Mouse (Mus musculus): ENCODE measurements around the gene Zfp296. TPM values are rescaled to one million over a fixed set of nuclear protein-coding genes. Genes with fewer than 3 reads are reported as not detected.
A peak's percentile ranks its signal among the peaks of the same experiment; 100 is the strongest.

The Zfp296 gene
- total and polyA plus RNA-seq, 2 experiments: 0.83 to 1.3 TPM

DNA sequence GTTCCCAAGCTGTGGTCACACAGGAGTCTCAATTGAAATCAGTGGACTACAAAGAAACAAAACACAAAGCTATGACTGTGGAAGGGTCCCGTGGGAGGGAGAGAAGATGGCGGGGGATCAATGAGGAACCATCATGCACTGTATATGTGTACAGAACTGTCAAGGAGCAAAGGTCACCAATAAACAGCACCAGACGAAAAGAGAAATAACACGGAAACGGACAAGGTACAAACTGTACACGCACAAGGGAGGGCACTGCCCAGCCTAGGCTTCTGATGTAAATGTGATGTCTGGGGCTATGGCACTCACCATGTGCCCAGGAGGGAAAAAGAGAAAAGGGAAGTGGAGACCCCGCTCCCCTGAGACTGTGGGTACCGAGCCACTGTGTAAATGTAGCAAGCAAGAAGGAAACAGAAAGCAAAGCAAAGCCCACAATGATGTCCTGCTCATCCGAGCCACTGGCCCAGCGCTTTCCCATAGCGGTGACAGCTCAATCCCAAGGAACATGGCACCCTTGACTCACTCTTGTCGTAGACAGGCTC, 38.0 kb downstream of the Zfp296 start:
- Histone ChIP-seq H3K79me2 (ENCODE audit: control insufficient read depth, insufficient read depth, low read length) (no peaks in the 10 kb centered on the region), H3K36me3 (ENCODE audit: control insufficient read depth, insufficient read depth, low read length) (no peaks in the 10 kb centered on the region), H3K27ac (replicated peaks; ENCODE audit: insufficient read depth, low read depth, low read length) (no peak overlapping the region), H3K4me3 (ENCODE audit: insufficient read depth, low read depth, low read length) (no peak overlapping the region), H3K4me1 (ENCODE audit: control insufficient read depth, insufficient read depth, low read length) (no peaks in the 10 kb centered on the region), H3K27me3 (ENCODE audit: control insufficient read depth, insufficient read depth, low read length) (no peaks in the 10 kb centered on the region), H3K9ac (ENCODE audit: low read depth, low read length) (no peak overlapping the region)
- DNase-seq (ENCODE audit: extremely low read depth, low read depth, low spot score): no peak
- TF ChIP-seq POLR2A (IDR thresholded peaks at IDR 0.05; ENCODE audit: extremely low read depth, insufficient read depth, low read length) (no peak), CTCF (IDR thresholded peaks at IDR 0.05; ENCODE audit: low read depth, low read length) (no peak)
- WGBS: 73% methylated on average over 12 of the region's 12 CpGs

DNA sequence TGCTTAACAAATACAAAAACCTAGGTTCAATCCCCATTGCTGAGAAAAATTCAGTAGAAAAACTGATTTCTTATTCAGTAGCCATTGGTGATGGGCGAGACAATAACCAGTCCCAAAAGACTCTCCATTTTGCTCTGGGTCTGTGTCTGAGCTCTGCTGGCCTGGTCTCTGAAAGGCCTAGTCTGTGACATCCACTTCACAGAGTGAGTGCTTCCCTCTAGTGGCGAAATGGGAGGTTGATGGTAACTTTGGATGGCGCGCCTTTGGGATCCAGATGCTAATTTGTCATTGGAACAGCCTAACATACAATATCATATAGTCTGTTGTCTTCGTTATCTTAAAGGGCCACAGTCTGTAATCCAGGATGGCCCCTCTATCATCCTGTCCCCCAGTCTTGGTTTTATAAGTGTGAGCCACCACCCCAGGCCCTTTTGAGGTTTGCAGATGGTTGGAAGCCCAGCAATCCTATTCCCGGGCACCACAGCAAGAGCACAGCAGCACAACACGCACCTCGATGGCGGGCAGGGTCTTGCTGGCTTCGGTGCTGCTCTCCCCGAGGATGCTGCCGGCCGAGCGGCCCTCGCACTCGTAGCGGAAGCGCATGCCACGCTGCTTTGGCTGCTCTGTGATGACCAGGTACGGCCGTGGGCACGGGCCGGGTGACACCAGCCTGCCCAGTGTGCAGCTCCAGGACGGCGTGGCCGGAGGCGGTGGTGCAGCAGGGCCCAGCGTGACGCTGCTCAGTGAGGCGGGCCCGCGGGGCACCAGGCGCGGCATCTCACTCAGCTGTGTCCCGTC, 42.1 kb downstream of the Zfp296 start:
- no peaks in the 10 kb centered on the region for H3K36me3 ChIP-seq (ENCODE audit: control insufficient read depth, insufficient read depth, low read length)
- peak; percentile 54 for DNase-seq (ENCODE audit: extremely low read depth, low read depth, low spot score)
- no peak overlapping the region for H3K9ac ChIP-seq (ENCODE audit: low read depth, low read length)
- H3K4me1 ChIP-seq (ENCODE audit: control insufficient read depth, insufficient read depth, low read length): no peaks in the 10 kb centered on the region
- WGBS: 31% methylated on average over 35 of the region's 35 CpGs
- H3K79me2 ChIP-seq (ENCODE audit: control insufficient read depth, insufficient read depth, low read length): no peaks in the 10 kb centered on the region
- no peak overlapping the region for H3K4me3 ChIP-seq (ENCODE audit: insufficient read depth, low read depth, low read length)
- no peak overlapping the region for H3K27ac ChIP-seq (replicated peaks; ENCODE audit: insufficient read depth, low read depth, low read length)
- TF ChIP-seq POLR2A (IDR thresholded peaks at IDR 0.05; ENCODE audit: extremely low read depth, insufficient read depth, low read length) (no peak), CTCF (IDR thresholded peaks at IDR 0.05; ENCODE audit: low read depth, low read length) (peak; percentile 76)
- H3K27me3 ChIP-seq (ENCODE audit: control insufficient read depth, insufficient read depth, low read length): no peaks in the 10 kb centered on the region

DNA sequence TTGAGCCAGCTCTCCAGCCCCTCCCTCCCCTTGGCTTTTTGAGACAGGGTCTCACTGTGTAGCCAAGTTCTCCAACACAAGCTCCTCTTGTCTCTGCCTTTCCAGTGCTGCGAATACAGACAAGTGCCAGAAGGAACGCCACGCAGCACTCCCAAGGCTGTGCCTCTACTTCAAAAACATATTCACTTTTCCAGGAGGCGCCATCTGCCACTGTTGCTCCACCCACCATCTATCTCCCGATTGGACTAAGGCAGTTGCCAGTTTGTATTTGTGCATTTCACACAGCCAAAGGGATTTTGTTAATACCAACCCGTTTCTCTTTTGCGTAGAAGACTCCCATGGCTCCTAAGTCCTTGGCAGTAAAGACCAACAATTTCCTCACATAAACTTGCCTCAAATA, 43.7 kb downstream of the Zfp296 start:
- WGBS: 96% methylated on average over 7 of the region's 7 CpGs
- Histone ChIP-seq H3K9ac (ENCODE audit: low read depth, low read length) (no peak overlapping the region), H3K4me1 (ENCODE audit: control insufficient read depth, insufficient read depth, low read length) (no peaks in the 10 kb centered on the region), H3K27me3 (ENCODE audit: control insufficient read depth, insufficient read depth, low read length) (no peaks in the 10 kb centered on the region), H3K36me3 (ENCODE audit: control insufficient read depth, insufficient read depth, low read length) (no peaks in the 10 kb centered on the region), H3K79me2 (ENCODE audit: control insufficient read depth, insufficient read depth, low read length) (no peaks in the 10 kb centered on the region), H3K27ac (replicated peaks; ENCODE audit: insufficient read depth, low read depth, low read length) (no peak overlapping the region), H3K4me3 (ENCODE audit: insufficient read depth, low read depth, low read length) (no peak overlapping the region)
- DNase-seq (ENCODE audit: extremely low read depth, low read depth, low spot score): no peak
- TF ChIP-seq POLR2A (IDR thresholded peaks at IDR 0.05; ENCODE audit: extremely low read depth, insufficient read depth, low read length) (no peak), CTCF (IDR thresholded peaks at IDR 0.05; ENCODE audit: low read depth, low read length) (no peak)

DNA sequence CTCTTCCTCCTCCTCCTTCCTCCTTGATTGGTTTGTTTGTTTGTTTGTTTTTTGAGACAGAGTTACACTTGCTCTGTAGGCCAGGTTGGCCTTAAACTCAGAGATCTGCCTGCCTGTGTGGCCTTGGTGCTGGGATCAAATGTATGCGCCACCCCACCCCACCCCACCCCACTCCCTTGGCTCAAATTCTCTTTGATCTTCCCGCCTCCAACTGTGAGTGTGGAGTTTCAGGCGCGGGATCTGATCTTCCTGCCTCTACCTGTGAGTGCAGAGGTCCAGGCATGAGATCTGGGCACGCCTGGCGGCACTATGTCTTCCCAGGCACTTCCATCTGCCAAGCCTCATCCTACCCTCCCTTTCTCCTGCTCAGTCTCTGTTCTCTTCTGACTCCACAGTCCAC, 45.2 kb downstream of the Zfp296 start:
- no peak for DNase-seq (ENCODE audit: extremely low read depth, low read depth, low spot score)
- no peak overlapping the region for H3K9ac ChIP-seq (ENCODE audit: low read depth, low read length)
- WGBS: 85% methylated on average over 6 of the region's 6 CpGs
- no peaks in the 10 kb centered on the region for H3K36me3 ChIP-seq (ENCODE audit: control insufficient read depth, insufficient read depth, low read length)
- TF ChIP-seq CTCF (IDR thresholded peaks at IDR 0.05; ENCODE audit: low read depth, low read length): no peak
- no peak for TF ChIP-seq POLR2A (IDR thresholded peaks at IDR 0.05; ENCODE audit: extremely low read depth, insufficient read depth, low read length)
- no peaks in the 10 kb centered on the region for H3K27me3 ChIP-seq (ENCODE audit: control insufficient read depth, insufficient read depth, low read length)
- H3K79me2 ChIP-seq (ENCODE audit: control insufficient read depth, insufficient read depth, low read length): no peaks in the 10 kb centered on the region
- no peaks in the 10 kb centered on the region for H3K4me1 ChIP-seq (ENCODE audit: control insufficient read depth, insufficient read depth, low read length)
- H3K4me3 ChIP-seq (ENCODE audit: insufficient read depth, low read depth, low read length): no peak overlapping the region
- H3K27ac ChIP-seq (replicated peaks; ENCODE audit: insufficient read depth, low read depth, low read length): no peak overlapping the region

DNA sequence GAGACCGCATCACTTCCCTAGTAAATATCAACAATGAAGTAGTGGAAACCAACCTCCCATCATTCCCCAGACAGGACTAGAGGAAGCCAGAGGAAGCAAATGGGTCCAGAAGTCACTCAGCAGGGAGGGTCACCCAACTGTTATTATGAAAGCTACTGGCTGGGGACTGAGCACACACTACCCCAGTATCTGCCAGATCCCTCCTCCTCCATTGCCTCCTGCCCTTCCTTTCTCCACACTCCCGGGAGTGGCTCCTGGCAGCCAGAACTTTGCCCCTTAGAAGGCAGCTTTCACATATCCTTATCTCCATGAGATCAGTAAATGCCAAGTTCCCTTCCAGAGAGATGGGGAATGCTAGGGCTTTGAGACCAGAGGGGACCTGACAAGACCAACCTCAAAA, 46.3 kb downstream of the Zfp296 start:
- DNase-seq (ENCODE audit: extremely low read depth, low read depth, low spot score): no peak
- H3K4me1 ChIP-seq (ENCODE audit: control insufficient read depth, insufficient read depth, low read length): no peaks in the 10 kb centered on the region
- no peak for TF ChIP-seq CTCF (IDR thresholded peaks at IDR 0.05; ENCODE audit: low read depth, low read length)
- no peak for TF ChIP-seq POLR2A (IDR thresholded peaks at IDR 0.05; ENCODE audit: extremely low read depth, insufficient read depth, low read length)
- no peaks in the 10 kb centered on the region for H3K36me3 ChIP-seq (ENCODE audit: control insufficient read depth, insufficient read depth, low read length)
- no peak overlapping the region for H3K9ac ChIP-seq (ENCODE audit: low read depth, low read length)
- H3K27ac ChIP-seq (replicated peaks; ENCODE audit: insufficient read depth, low read depth, low read length): no peak overlapping the region
- WGBS: 55% methylated on average over 2 of the region's 2 CpGs
- H3K4me3 ChIP-seq (ENCODE audit: insufficient read depth, low read depth, low read length): no peak overlapping the region
- no peaks in the 10 kb centered on the region for H3K79me2 ChIP-seq (ENCODE audit: control insufficient read depth, insufficient read depth, low read length)
- H3K27me3 ChIP-seq (ENCODE audit: control insufficient read depth, insufficient read depth, low read length): no peaks in the 10 kb centered on the region

DNA sequence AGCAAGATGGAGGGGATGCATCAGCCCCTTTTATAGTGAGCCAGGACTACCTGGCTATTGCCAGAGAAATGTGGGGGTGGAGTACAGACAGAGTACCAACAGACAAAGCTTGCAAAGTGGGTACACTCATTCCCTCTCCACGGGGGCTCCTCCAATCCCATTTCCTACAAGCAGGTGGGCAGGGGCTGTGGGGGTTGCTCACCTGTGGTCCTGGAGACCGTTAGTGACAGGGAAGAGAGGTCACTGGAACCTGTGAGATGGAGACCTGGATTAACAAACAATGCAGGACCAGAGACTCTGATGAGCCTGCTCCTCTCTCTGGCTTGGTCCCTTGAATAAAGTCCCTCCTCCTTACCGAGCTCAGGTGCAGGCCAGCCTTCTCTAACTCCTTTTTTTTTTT, 50.6 kb downstream of the Zfp296 start:
- H3K36me3 ChIP-seq (ENCODE audit: control insufficient read depth, insufficient read depth, low read length): no peaks in the 10 kb centered on the region
- WGBS: 73% methylated on average over 3 of the region's 3 CpGs
- H3K4me3 ChIP-seq (ENCODE audit: insufficient read depth, low read depth, low read length): no peak overlapping the region
- no peaks in the 10 kb centered on the region for H3K4me1 ChIP-seq (ENCODE audit: control insufficient read depth, insufficient read depth, low read length)
- H3K79me2 ChIP-seq (ENCODE audit: control insufficient read depth, insufficient read depth, low read length): no peaks in the 10 kb centered on the region
- no peaks in the 10 kb centered on the region for H3K27me3 ChIP-seq (ENCODE audit: control insufficient read depth, insufficient read depth, low read length)
- TF ChIP-seq POLR2A (IDR thresholded peaks at IDR 0.05; ENCODE audit: extremely low read depth, insufficient read depth, low read length) (no peak), CTCF (IDR thresholded peaks at IDR 0.05; ENCODE audit: low read depth, low read length) (no peak)
- no peak for DNase-seq (ENCODE audit: extremely low read depth, low read depth, low spot score)
- no peak overlapping the region for H3K27ac ChIP-seq (replicated peaks; ENCODE audit: insufficient read depth, low read depth, low read length)
- H3K9ac ChIP-seq (ENCODE audit: low read depth, low read length): no peak overlapping the region

Data from liver, adult 2 months (tissue).